Mouse (Mus musculus) myocyte (in vitro differentiated cells): ENCODE measurements around the gene Slc13a1. TPM values are rescaled to one million over a fixed set of nuclear protein-coding genes. Genes with fewer than 3 reads are reported as not detected.

Experiments used
- H3K27me3 ChIP-seq: one replicate; pipeline ENCODE4 v1.6.1; 2011; ENCODE audit not compliant: control insufficient read depth, insufficient read depth, insufficient read length
- H3K36me3 ChIP-seq: one replicate; pipeline ENCODE4 v1.6.1; 2011; ENCODE audit not compliant: control insufficient read depth, insufficient read depth
- H3K4me2 ChIP-seq: one replicate; pipeline ENCODE4 v1.6.1; 2011; ENCODE audit warnings: low read depth, control low read depth
- H3K4me3 ChIP-seq: one replicate; pipeline ENCODE4 v1.5.1; 2011; ENCODE audit warnings: mild to moderate bottlenecking, control low read depth, moderate library complexity
- H3K79me2 ChIP-seq: one replicate; pipeline ENCODE4 v1.6.1; 2011; ENCODE audit not compliant: control insufficient read depth, insufficient read depth
- H3ac ChIP-seq: one replicate; pipeline ENCODE4 v1.6.1; 2011; ENCODE audit not compliant: control insufficient read depth, insufficient read length
- CEBPB ChIP-seq: IDR thresholded peaks from 2 replicates; pipeline ENCODE4 v1.6.1; 2011; ENCODE audit warnings: mild to moderate bottlenecking, moderate library complexity; ENCODE audit not compliant: poor library complexity, insufficient read depth, severe bottlenecking
- E2F4 ChIP-seq: IDR thresholded peaks from one replicate; pipeline ENCODE4 v1.6.1; 2011; ENCODE audit warnings: mild to moderate bottlenecking, control low read depth, moderate library complexity; ENCODE audit not compliant: insufficient read depth
- MAX ChIP-seq: IDR thresholded peaks from one replicate; pipeline ENCODE4 v1.6.1; 2011; ENCODE audit warnings: low read depth, mild to moderate bottlenecking, control low read depth
- MYOD1 ChIP-seq, 3 experiments: IDR thresholded peaks; one replicate each; pipeline ENCODE4 v1.6.1; 2011; ENCODE audit warnings: control low read depth in 2 of 3, low read depth in 2 of 3, mild to moderate bottlenecking in 2 of 3, moderate library complexity in 1 of 3; ENCODE audit not compliant: insufficient read length in 2 of 3, control insufficient read depth in 1 of 3
- MYOG ChIP-seq, 3 experiments: IDR thresholded peaks; one replicate each; pipeline ENCODE4 v1.6.1; 2011; ENCODE audit warnings: control low read depth in 2 of 3, low read depth in 2 of 3, mild to moderate bottlenecking in 2 of 3; ENCODE audit not compliant: insufficient read length in 2 of 3, control insufficient read depth in 1 of 3, insufficient read depth in 1 of 3
- POLR2A ChIP-seq: IDR thresholded peaks from one replicate; pipeline ENCODE4 v1.6.1; 2011; ENCODE audit warnings: low read depth, mild to moderate bottlenecking, control low read depth, moderate library complexity; ENCODE audit not compliant: insufficient read length
- POLR2AphosphoS2 ChIP-seq: IDR thresholded peaks from one replicate; pipeline ENCODE4 v1.6.1; 2011; ENCODE audit warnings: low read depth, control low read depth; ENCODE audit not compliant: insufficient read length
- REST ChIP-seq: IDR thresholded peaks from one replicate; pipeline ENCODE4 v1.6.1; 2011; ENCODE audit warnings: mild to moderate bottlenecking, control low read depth, moderate library complexity; ENCODE audit not compliant: insufficient read depth, insufficient read length
- SRF ChIP-seq: IDR thresholded peaks from one replicate; pipeline ENCODE4 v1.6.1; 2011; ENCODE audit warnings: low read depth; ENCODE audit not compliant: control insufficient read depth, insufficient read length
- TCF12 ChIP-seq: IDR thresholded peaks from one replicate; pipeline ENCODE4 v1.6.1; 2011; ENCODE audit warnings: mild to moderate bottlenecking, control low read depth; ENCODE audit not compliant: poor library complexity, insufficient read depth, severe bottlenecking
- TCF3 ChIP-seq: IDR thresholded peaks from one replicate; pipeline ENCODE4 v1.6.1; 2011; ENCODE audit warnings: low read depth, control low read depth; ENCODE audit not compliant: insufficient read length
- USF1 ChIP-seq: IDR thresholded peaks from one replicate; pipeline ENCODE4 v1.6.1; 2011; ENCODE audit warnings: low read depth, mild to moderate bottlenecking, control low read depth, moderate library complexity
- polyA plus RNA-seq: library from polyadenylated mRNA; unstranded; fragments of >200 nt; fragmentation: generic; extraction: Trizol; gene quantifications from one replicate; pipeline ENCODE4 v1.2.1, GENCODE M21; 2012; ENCODE audit warnings: missing spikeins

Gene Slc13a1
- polyA plus RNA-seq, 1 experiment: 0.11 TPM

DNA sequence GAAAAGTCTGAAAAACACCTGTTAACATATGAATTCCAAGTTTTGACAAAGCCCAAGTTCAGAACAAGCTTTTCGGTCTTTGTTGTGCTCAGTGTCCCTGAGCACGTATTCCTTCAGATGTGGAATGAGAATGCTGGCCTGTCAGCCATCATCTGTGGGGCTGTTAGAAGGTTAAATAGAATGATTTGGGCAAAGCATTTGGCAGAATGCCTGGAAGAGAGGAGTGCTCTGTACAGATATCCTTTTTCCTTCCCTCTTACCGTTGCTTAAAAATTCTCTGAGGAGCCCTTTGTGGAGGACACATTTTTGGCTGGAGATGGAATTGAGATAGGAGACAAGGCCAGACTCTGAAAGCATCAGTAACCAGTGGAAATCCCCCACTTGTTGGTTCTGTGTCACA, 2.6 kb downstream of the Slc13a1 start:
- TF ChIP-seq MYOG (IDR thresholded peaks at IDR 0.05; ENCODE audit: control insufficient read depth in 1 of 3, insufficient read depth in 1 of 3, insufficient read length in 2 of 3, low read depth in 2 of 3): no peak
- TF ChIP-seq REST: no peak
- no peak for TF ChIP-seq USF1
- no peak for TF ChIP-seq SRF
- H3K27me3 ChIP-seq: no peaks in the 10 kb centered on the region
- no peak overlapping the region for H3K4me2 ChIP-seq
- H3K79me2 ChIP-seq: no peaks in the 10 kb centered on the region
- no peaks in the 10 kb centered on the region for H3K36me3 ChIP-seq
- no peak overlapping the region for H3ac ChIP-seq
- no peak overlapping the region for H3K4me3 ChIP-seq

DNA sequence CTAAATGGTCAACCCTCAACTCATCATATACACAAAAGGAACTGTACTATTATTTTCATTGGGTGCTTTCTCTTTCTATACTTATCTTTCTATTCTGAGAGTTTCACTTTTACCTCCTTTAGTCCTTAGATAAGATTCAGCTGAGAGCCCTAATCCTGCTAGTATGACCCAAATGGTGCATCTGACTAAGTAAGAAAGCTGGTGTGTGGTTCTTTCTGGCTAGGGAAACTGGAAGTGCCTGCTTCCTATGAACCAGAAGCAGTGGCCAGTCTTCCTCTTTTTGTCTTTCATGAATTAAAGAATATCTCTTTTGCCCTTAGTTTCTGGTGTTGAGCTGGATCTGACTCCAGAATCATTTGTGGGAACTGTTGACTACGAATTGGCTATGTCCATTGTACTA, 8.1 kb downstream of the Slc13a1 start:
- no peak overlapping the region for H3K4me2 ChIP-seq
- H3K36me3 ChIP-seq: no peaks in the 10 kb centered on the region
- TF ChIP-seq E2F4 (no peak), MYOG (IDR thresholded peaks at IDR 0.05; ENCODE audit: control insufficient read depth in 1 of 3, insufficient read depth in 1 of 3, insufficient read length in 2 of 3, low read depth in 2 of 3) (no peak), MAX (no peak), SRF (no peak), MYOD1 (IDR thresholded peaks at IDR 0.05; ENCODE audit: control insufficient read depth in 1 of 3, insufficient read length in 2 of 3, low read depth in 2 of 3) (no peak), USF1 (no peak), TCF3 (no peak), TCF12 (no peak), REST (no peak), POLR2A (no peak), POLR2AphosphoS2 (no peak), CEBPB (no peak)
- H3K4me3 ChIP-seq: no peak overlapping the region
- H3K27me3 ChIP-seq: no peaks in the 10 kb centered on the region
- H3ac ChIP-seq: no peak overlapping the region
- H3K79me2 ChIP-seq: no peaks in the 10 kb centered on the region

DNA sequence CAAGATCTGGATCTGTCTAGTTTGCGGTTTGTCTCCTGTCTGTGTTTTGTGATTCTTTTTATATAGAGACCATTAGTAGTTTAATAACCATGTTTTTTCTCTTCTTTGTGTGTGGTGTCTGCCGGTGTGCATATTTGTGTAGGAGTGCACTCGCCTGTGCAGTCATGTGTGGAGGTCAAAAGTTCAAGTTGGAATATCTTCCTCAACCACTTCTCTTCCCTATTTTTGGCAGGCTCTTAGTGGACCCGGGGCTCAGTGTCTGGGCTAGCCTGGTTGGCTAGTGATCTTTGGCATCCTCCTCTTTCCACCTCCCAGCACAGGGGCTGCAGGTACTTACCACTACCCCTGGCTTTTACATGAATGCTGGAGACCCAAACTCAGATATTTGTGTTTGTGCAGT, 13.0 kb downstream of the Slc13a1 start:
- Histone ChIP-seq H3K27me3 (no peaks in the 10 kb centered on the region), H3K4me2 (no peak overlapping the region), H3K4me3 (no peak overlapping the region), H3ac (no peak overlapping the region), H3K36me3 (no peaks in the 10 kb centered on the region), H3K79me2 (no peaks in the 10 kb centered on the region)
- no peak for TF ChIP-seq MYOD1 (IDR thresholded peaks at IDR 0.05; ENCODE audit: control insufficient read depth in 1 of 3, insufficient read length in 2 of 3, low read depth in 2 of 3)
- no peak for TF ChIP-seq REST
- TF ChIP-seq TCF3: no peak
- TF ChIP-seq TCF12: no peak
- TF ChIP-seq POLR2AphosphoS2: no peak
- TF ChIP-seq POLR2A: no peak

DNA sequence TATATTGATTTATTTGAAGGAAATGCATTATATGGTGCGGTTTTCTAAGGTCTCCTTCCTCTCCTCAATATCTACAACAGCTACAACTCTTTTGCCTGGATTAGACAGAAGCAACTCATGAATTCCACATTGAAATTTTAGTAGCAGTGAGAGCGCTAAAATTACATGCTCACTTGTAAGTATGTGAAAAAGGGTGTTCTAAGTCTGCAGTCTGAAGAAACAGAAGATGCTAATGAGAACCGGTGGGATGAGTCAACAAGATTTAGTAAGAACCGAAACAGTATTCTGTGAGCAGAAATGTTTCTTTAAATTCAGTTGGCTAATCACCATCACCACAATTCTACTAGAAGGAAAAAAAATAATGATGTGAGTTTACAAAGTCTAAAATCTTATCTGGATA, 34.9 kb downstream of the Slc13a1 start:
- Histone ChIP-seq H3K36me3 (no peaks in the 10 kb centered on the region), H3K4me2 (no peak overlapping the region), H3K4me3 (no peak overlapping the region), H3ac (no peak overlapping the region), H3K27me3 (no peaks in the 10 kb centered on the region), H3K79me2 (no peaks in the 10 kb centered on the region)
- TF ChIP-seq MYOD1 (IDR thresholded peaks at IDR 0.05; ENCODE audit: control insufficient read depth in 1 of 3, insufficient read length in 2 of 3, low read depth in 2 of 3): no peak
- no peak for TF ChIP-seq CEBPB
- TF ChIP-seq SRF: no peak
- no peak for TF ChIP-seq TCF12
- no peak for TF ChIP-seq E2F4
- no peak for TF ChIP-seq REST
- no peak for TF ChIP-seq POLR2A
- TF ChIP-seq USF1: no peak
- TF ChIP-seq MAX: no peak
- TF ChIP-seq MYOG (IDR thresholded peaks at IDR 0.05; ENCODE audit: control insufficient read depth in 1 of 3, insufficient read depth in 1 of 3, insufficient read length in 2 of 3, low read depth in 2 of 3): no peak
- no peak for TF ChIP-seq POLR2AphosphoS2
- TF ChIP-seq TCF3: no peak

DNA sequence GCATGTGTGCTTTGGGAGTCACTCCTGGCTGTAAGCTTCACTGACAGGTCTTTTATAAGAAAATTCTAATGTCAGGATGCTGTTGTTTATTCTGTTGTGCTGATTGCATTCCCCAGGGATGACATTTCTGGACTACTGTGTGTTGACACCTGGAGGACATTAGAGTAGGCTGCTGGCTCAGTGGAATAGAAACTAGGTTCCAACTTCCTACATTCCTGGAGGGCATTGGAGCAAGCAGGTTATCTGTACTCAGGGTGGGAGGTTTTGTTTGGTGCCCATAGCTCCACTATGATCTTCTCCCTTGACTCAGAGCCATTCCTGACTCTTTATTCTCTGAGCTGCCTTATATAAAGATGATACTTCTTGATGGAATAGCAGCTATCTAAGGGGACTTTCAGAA, 45.3 kb downstream of the Slc13a1 start:
- H3K36me3 ChIP-seq: no peaks in the 10 kb centered on the region
- H3K4me3 ChIP-seq: no peak overlapping the region
- no peaks in the 10 kb centered on the region for H3K27me3 ChIP-seq
- no peak overlapping the region for H3K4me2 ChIP-seq
- no peaks in the 10 kb centered on the region for H3K79me2 ChIP-seq
- no peak for TF ChIP-seq TCF12
- no peak for TF ChIP-seq E2F4
- no peak for TF ChIP-seq CEBPB
- no peak for TF ChIP-seq TCF3
- no peak for TF ChIP-seq MYOG (IDR thresholded peaks at IDR 0.05; ENCODE audit: control insufficient read depth in 1 of 3, insufficient read depth in 1 of 3, insufficient read length in 2 of 3, low read depth in 2 of 3)
- no peak for TF ChIP-seq MYOD1 (IDR thresholded peaks at IDR 0.05; ENCODE audit: control insufficient read depth in 1 of 3, insufficient read length in 2 of 3, low read depth in 2 of 3)
- no peak for TF ChIP-seq MAX
- TF ChIP-seq POLR2A: no peak
- TF ChIP-seq POLR2AphosphoS2: no peak
- TF ChIP-seq SRF: no peak
- TF ChIP-seq REST: no peak
- H3ac ChIP-seq: no peak overlapping the region
